Mouse (Mus musculus) c-Kit-positive CD71-negative TER-119-negative erythroid progenitor cells, embryonic 14.5 days (primary cell): ENCODE results near the gene Lca5l.
"Not testable (repeated sequence)": the region's sequence is repeated elsewhere in the genome, so short reads cannot be mapped to it uniquely, and the experiment has no call there.

Experiments used
- DNase-seq: peaks from one replicate; pipeline ENCODE4 v3.0.0-alpha.2; 2013; ENCODE audit warnings: low read depth

Gene Lca5l

DNA sequence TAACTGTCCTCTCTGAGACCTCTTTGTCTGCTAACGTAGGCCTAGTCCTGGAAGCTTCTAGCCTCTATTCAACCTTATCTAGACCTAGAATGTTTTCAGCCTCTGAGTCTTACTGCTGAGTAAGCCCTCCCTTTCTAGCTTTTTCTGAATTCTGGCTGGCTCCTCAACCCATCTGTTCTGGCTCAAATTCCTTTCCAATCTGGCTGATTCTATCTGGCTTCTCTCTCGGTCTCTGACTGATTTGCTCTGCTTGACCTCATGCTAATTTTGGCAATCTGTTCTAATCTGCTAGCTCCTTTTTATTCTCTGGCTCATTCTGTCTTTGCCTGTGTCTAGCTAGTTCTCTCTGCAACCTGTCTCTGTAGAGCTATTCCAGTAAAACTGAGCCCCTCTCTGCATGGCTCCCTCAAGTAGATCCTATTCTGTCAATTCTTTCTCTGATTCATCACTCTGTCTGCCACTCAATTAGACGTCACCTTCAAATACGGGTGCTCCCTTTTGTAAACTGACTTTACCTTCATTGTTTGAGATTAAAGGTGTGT, 26.3 kb downstream of the Lca5l start:
- no peak for DNase-seq

- no peak for DNase-seq
Measured at GRCm38 (mm10) chr16:96161336-96161735, 30.7 kb downstream of the Lca5l start.

GRCm38 (mm10) chr16:96160927-96161326, 31.1 kb downstream of the Lca5l start:
- DNase-seq, result no peak

DNA sequence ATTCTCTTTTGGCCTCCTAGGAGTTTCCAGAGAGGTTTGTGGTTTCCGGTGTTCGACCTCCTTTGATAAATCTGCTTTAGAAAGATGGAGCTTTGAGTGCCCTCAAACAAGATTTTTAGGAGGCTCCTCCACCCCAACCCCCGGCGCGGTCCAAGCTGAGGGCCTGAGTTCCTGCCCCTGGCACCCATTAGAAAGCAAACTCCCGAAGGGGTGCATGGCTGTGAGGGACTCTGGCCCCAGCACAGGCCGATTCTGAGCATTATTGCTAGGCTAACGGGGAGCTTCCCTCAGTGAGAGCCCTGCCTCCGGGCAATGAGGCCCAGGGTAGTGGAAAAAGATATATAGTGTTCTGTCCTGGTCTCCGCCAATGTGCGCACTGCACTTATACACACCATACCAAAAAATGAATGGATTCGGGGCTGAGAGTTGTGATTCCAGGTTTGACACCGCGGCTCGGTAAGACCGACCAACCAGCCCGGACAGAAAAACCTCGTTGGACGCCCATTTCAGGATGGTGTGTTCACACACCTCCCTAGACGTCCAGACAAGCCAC, 32.2 kb downstream of the Lca5l start:
- no peak for DNase-seq

DNA sequence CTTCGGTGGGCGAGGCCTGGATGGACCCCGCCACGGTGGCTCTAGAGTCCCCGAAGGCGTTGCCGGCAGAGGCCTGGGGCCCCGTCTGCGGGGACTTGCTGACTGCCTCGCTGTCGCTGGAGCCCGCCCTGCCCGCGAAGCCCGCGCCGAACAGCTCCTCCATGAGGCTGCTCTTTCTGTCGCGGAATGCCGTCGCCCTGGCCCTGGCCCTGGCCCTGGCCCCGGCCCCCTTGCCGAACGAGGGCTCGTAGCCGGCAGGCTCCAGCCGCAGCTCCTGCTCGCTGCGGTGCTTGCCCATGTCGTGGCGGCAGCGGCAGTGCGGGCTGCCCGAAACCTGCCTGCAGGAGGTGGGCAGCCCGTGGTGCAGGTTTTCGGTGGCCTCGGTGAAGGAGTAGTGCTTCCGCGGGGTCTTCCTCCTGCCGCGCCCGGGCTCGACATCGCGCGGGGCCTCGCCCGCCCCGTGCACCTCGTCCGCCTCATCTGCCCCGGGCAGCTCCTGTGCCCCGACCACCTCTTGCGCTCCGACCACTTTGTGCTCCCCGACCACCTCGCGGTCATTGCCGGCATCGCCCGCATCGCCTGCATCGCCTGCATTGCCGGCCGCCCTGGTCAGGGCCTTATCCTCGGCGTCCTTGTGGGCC, 32.9 kb downstream of the Lca5l start:
- DNase-seq, result no peak

- DNase-seq, result no peak
Measured at GRCm38 (mm10) chr16:96158511-96159080, 33.5 kb downstream of the Lca5l start.

GRCm38 (mm10) chr16:96157171-96157570, 34.9 kb downstream of the Lca5l start:
- no peak for DNase-seq

DNA sequence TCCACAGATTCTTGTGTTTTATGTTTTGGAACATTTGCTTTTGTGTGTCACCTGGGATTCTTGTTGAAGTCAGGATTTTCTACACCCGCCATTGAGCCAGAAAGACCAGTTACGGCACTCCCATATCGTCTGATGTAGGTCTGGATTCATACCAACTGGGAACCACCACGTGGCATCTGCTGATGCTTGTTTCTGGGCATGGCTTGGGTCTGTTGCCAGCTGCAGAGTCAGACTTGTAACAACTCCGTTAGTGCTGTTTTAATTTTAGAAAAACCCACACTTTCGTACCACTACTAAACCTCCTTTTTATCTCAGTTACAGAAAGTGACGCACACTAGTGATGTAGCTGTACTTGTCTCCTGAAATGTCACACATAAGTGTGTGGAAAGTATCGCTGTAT, 36.1 kb downstream of the Lca5l start:
- DNase-seq, result no peak

DNA sequence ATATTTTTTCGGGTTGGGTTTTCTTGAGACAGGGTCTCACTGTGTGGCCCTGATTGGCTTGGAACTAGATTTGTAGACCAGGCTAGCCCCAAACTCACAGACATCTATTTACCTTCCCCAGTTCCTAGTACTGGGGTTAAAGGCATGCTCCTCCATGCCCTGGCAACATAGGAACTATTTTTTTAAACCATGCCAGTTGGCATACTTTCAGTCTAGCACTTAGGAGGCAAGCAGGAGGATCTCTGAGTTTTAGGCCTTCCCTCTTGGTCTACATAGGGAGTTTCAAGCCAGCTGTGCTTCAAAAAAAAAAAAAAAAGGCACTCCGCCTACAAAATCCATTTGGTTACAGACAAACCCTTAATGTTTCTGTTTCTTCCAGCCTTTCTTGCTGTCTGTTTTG, 37.6 kb downstream of the Lca5l start:
- DNase-seq, result no peak

DNA sequence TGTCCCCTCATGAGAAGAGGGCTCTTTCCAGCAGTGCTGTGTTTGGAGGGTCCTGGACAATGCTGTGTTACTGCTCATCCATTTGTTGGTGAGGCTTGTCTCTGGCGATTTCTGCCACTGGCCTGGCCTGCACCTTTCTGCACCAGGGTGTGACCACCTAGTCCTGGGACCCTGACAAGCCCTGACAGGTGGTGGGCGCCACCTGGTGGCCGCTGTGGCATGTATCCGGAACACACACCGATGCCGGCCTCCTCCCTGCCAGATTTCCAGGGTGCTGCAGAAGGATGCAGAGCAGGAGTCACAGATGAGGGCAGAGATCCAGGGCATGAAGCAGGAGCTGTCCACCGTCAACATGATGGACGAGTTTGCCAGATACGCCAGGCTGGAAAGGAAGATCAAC, 40.5 kb downstream of the Lca5l start:
- DNase-seq, result no peak

DNA sequence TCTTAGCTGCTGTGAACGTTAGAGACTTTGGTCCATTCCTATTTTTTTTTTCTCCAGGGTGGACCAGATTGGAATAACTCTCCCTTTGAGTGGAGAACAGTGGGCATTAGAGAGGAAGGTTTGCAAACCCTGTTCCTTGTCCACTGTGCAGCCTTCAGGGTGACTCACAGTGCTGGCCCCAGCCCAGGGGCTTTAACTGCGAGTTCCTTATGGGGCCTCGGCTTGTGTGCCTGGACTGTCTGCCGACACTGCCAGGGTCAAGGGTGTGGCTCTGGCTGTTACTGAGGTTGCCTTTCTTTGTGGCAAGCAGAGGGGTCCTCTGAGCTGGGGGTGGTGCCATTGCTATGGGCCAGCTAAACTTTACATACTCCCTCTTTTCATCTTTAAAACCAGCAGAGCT, 41.1 kb downstream of the Lca5l start:
- DNase-seq, result no peak

DNA sequence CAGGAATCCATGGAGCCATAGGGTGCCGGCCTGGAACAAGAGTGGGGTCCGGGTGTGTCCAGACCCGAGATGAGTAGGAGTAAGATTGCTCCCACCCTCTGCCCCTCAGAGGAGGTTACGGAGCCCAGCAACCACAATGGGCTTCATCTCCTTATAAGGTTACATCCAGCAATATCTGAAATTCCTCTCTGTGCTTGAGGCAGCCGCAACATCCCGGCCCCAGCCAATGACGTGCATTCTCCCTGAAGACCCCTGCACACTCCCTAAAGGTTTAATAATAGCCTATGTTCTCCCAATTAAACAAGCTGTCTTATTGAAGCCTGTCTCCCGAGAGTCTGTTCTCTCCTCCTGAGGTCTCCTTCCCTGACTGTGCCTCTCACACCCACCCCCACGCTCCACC, 42.8 kb downstream of the Lca5l start:
- no peak for DNase-seq

GRCm38 (mm10) chr16:96148834-96149233, 43.2 kb downstream of the Lca5l start:
- DNase-seq, result no peak

- no peak for DNase-seq
Measured at GRCm38 (mm10) chr16:96145814-96146213, 46.3 kb downstream of the Lca5l start.

DNA sequence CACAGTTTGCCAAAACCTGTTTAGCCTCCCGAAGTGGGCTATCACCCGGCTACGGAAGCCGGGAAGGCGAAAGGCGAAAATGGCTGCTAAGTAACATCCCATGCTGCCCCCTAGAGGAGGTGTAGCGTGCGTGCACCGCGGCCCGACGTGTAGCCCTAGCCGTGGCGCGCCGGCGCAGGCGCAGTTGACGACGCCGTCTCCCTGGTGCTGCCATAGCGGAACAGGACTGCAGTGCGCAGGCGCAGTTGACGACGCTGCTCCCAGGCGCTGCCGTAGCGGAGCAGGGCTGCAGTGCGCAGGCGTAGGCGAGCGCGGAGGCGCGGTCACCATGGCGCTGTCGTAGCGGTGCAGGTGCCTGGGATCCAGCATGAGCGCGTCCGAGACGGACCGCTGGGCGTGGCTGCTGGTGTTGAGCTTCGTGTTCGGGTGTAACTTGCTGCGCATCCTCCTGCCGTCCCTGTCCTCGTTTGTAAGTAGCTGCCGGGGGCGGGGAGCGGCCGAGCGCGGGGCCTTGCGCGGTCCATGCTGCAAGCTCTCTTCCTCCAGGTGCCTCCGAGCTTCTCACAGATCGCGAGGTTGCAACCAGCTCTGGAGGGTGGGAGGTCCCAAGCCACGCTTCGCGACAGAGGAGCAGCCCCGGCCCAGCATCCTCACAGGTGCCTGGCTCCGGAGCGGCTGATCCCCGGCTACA, 46.8 kb downstream of the Lca5l start, which contains the start of gene Wrb:
Gene Wrb, plus strand, starts transcription at position 298 of the 691 bp plus-strand sequence.
- peak; percentile 99 for DNase-seq

GRCm38 (mm10) chr16:96144748-96145109, 47.3 kb downstream of the Lca5l start:
- DNase-seq, result not testable (repeated sequence)

DNA sequence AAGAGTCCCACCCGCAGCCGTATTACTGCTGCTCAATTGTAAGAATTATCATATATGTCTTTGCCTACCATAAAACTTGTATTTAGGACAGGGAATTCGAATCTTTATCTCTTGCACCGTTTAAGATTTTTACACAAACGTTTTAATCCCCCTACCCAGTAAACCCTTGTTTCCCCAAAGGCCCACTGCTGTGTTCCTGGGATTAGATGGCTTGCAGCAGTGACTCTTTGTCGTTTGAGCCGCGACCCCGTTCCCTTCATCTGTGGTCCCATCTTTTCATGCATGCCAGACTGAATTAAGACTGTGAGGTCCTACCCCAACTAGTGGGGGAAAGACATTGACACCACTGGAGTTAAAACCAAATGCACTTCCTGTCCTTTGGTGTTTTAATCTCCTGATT, 63.6 kb downstream of the Lca5l start:
- no peak for DNase-seq

DNA sequence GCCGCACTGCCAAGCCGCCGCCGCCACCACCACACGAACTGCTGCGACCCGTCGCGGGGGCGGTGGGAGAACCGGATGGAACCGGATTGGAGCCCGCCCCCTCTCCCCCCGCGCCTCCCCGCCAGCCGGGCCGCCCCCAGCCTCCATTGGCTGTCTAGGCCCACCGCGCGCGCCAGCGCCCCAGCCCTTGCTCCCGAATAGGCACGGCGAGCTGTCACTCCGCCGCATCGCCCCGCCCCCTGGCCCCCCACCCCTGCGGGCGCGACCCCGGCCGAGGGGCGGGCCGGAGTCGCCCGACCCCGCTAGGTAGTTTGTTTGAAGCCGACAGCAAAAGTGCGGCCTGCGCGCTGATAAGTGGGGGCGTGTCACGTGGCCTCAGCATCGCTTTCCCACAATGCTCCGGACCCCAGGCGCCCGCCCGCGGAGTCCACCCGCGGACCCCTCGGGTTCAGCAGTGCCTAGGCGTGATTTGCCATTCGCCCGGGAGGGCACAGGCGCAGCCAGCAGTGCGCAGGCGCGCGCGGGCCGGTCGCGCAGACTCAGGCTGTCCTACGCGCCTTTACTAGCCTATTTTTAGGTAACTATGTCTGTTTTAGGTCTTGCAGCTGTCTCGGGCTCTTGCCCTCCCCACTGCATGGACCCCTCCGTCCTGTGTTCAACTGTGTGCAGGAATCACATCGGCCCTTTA, 64.3 kb downstream of the Lca5l start, which contains the start of gene Hmgn1:
Gene Hmgn1, minus strand, starts transcription at position 73 of the 688 bp plus-strand sequence.
- DNase-seq, result peak; percentile 86

- DNase-seq, result no peak
Measured at GRCm38 (mm10) chr16:96127288-96127656, 64.8 kb downstream of the Lca5l start.

DNA sequence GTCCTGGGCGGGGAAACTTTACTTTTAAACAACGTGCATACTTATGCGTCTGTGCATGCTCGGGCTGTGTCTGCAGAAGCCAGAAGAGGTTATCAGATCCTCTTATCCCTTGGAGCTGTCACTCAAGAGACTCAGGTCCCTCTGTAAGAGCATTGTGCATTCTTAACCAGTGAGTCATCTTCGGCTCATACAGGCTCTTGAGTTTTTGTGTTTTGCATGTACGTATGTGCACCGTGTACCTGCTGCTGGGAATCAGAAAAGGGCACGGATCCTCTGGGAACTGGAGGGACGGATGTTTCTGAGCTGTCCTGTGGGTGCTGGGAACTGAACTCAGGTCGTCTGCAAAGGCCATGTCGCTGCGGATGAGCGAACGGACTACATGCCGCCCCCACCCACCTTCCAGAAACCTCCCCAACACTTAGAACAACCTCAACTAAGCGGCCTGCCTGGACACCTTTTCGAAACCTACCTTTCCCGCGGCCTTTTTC, 65.3 kb downstream of the Lca5l start:
- DNase-seq, result no peak

- DNase-seq, result no peak
Measured at GRCm38 (mm10) chr16:96120022-96120623, 71.9 kb downstream of the Lca5l start.

DNA sequence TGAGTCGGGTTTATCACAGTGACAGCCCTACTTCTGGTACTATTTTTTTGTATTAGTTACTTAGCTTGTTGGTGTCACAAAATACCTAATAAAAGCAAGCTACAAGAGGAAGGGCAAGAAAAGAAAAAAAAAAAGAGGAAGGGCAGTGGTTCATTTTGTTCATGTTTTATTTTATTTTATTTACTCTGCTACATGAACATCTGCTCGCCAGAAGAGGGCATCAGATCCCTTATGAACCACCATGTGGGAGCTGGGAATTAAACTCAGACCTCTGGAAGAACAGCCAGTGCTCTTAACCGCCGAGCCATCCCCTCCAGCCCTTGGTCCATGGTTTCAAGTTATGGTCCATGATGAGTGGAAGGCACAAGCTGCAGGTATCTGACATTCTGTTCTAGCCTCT, 77.3 kb downstream of the Lca5l start:
- no peak for DNase-seq
